Mouse (Mus musculus): ENCODE measurements around the gene Gm37240. TPM values are rescaled to one million over a fixed set of nuclear protein-coding genes. Genes with fewer than 3 reads are reported as not detected.

The Gm37240 gene
- total RNA-seq, 4 experiments from 2014 or later = 1.8 to 2.0 TPM; not detected in 2

- no peak for DNase-seq (ENCODE audit: low spot score in 2 of 2)
Observed at GRCm38 (mm10) chr3:85508717-85509279, 378.5 kb downstream of the Gm37240 start.

GRCm38 (mm10) chr3:85500096-85500495, 387.2 kb downstream of the Gm37240 start:
- no peak for DNase-seq (ENCODE audit: low spot score in 2 of 2)

GRCm38 (mm10) chr3:85496146-85496545, 391.2 kb downstream of the Gm37240 start:
- DNase-seq (ENCODE audit: low spot score in 2 of 2) = no peak

GRCm38 (mm10) chr3:85493796-85494195, 393.5 kb downstream of the Gm37240 start:
- no peak for DNase-seq (ENCODE audit: low spot score in 2 of 2)

GRCm38 (mm10) chr3:85490204-85490603, 397.1 kb downstream of the Gm37240 start:
- DNase-seq (ENCODE audit: low spot score in 2 of 2) = no peak

GRCm38 (mm10) chr3:85487379-85487778, 399.9 kb downstream of the Gm37240 start:
- no peak for DNase-seq (ENCODE audit: low spot score in 2 of 2)

GRCm38 (mm10) chr3:85485536-85486190, 401.7 kb downstream of the Gm37240 start:
- no peak for DNase-seq (ENCODE audit: low spot score in 2 of 2)

GRCm38 (mm10) chr3:85482636-85483035, 404.7 kb downstream of the Gm37240 start:
- DNase-seq (ENCODE audit: low spot score in 2 of 2) = no peak

GRCm38 (mm10) chr3:85480638-85481037, 406.7 kb downstream of the Gm37240 start:
- no peak for DNase-seq (ENCODE audit: low spot score in 2 of 2)

GRCm38 (mm10) chr3:85478731-85479130, 408.6 kb downstream of the Gm37240 start:
- no peak for DNase-seq (ENCODE audit: low spot score in 2 of 2)

- DNase-seq (ENCODE audit: low spot score in 2 of 2) = no peak
Observed at GRCm38 (mm10) chr3:85469711-85470110, 417.6 kb downstream of the Gm37240 start.

GRCm38 (mm10) chr3:85468995-85469394, 418.3 kb downstream of the Gm37240 start:
- DNase-seq (ENCODE audit: low spot score in 2 of 2) = no peak

GRCm38 (mm10) chr3:85465283-85466025, 421.9 kb downstream of the Gm37240 start:
- peak; percentile 86 to 89 for DNase-seq (ENCODE audit: low spot score in 2 of 2)

GRCm38 (mm10) chr3:85460021-85460420, 427.3 kb downstream of the Gm37240 start:
- no peak for DNase-seq (ENCODE audit: low spot score in 2 of 2)

- no peak for DNase-seq (ENCODE audit: low spot score in 2 of 2)
Observed at GRCm38 (mm10) chr3:85456983-85457382, 430.3 kb downstream of the Gm37240 start.

- DNase-seq (ENCODE audit: low spot score in 2 of 2) = no peak
Observed at GRCm38 (mm10) chr3:85455453-85455852, 431.9 kb downstream of the Gm37240 start.

- no peak for DNase-seq (ENCODE audit: low spot score in 2 of 2)
Observed at GRCm38 (mm10) chr3:85454001-85454400, 433.3 kb downstream of the Gm37240 start.

- DNase-seq (ENCODE audit: low spot score in 2 of 2) = no peak
Observed at GRCm38 (mm10) chr3:85449461-85449860, 437.9 kb downstream of the Gm37240 start.

- no peak for DNase-seq (ENCODE audit: low spot score in 2 of 2)
Observed at GRCm38 (mm10) chr3:85442781-85443180, 444.5 kb downstream of the Gm37240 start.

- DNase-seq (ENCODE audit: low spot score in 2 of 2) = no peak
Observed at GRCm38 (mm10) chr3:85442261-85442660, 445.1 kb downstream of the Gm37240 start.

GRCm38 (mm10) chr3:85435406-85435805, 451.9 kb downstream of the Gm37240 start:
- DNase-seq (ENCODE audit: low spot score in 2 of 2) = no peak

- DNase-seq (ENCODE audit: low spot score in 2 of 2) = no peak
Observed at GRCm38 (mm10) chr3:85431208-85431607, 456.1 kb downstream of the Gm37240 start.
